Mouse (Mus musculus) C2C12 (cell line): ENCODE data around the gene Cd160.

ENCODE experiments used
- CTCF ChIP-seq: IDR thresholded peaks from one replicate; pipeline ENCODE4 v1.5.1; 2011; ENCODE audit not compliant: control insufficient read depth, insufficient read depth, insufficient read length
- FOSL1 ChIP-seq: IDR thresholded peaks from one replicate; pipeline ENCODE4 v1.8.0; 2011; ENCODE audit warnings: mild to moderate bottlenecking, low read length; ENCODE audit not compliant: poor library complexity, insufficient read depth, severe bottlenecking
- MAX ChIP-seq: IDR thresholded peaks from one replicate; pipeline ENCODE4 v1.6.1; 2011; ENCODE audit warnings: mild to moderate bottlenecking, control low read depth
- MYOD1 ChIP-seq: IDR thresholded peaks from one replicate; pipeline ENCODE4 v1.6.1; 2011; ENCODE audit warnings: low read depth; ENCODE audit not compliant: control insufficient read depth, insufficient read length
- MYOG ChIP-seq: IDR thresholded peaks from one replicate; pipeline ENCODE4 v1.6.1; 2011; ENCODE audit not compliant: control insufficient read depth, insufficient read length; ENCODE audit errors: extremely low read depth
- USF1 ChIP-seq: IDR thresholded peaks from one replicate; pipeline ENCODE4 v1.6.1; 2011; ENCODE audit warnings: low read depth, mild to moderate bottlenecking, control low read depth, moderate library complexity

GRCm38 (mm10) chr3:96845191-96845590 is 16.0 kb upstream of the Cd160 start:
- no peak for TF ChIP-seq CTCF
- no peak for TF ChIP-seq FOSL1
- no peak for TF ChIP-seq MAX
- no peak for TF ChIP-seq MYOG
- TF ChIP-seq MYOD1 = no peak
- TF ChIP-seq USF1 = no peak
